Mouse (Mus musculus) erythroblast, adult 5-6 weeks (primary cell): ENCODE results near the gene Sars. TPM values are rescaled to one million over a fixed set of nuclear protein-coding genes. Genes with fewer than 3 reads are reported as not detected.

ENCODE experiments used
- ATAC-seq: replicated peaks from 2 replicates; pipeline ENCODE4 v1.8.0; 2016; ENCODE audit warnings: moderate number of reproducible peaks, mild to moderate bottlenecking, moderate TSS enrichment, inconsistent platforms; ENCODE audit not compliant: poor library complexity, low FRiP score, severe bottlenecking
- total RNA-seq, 2 experiments: library from RNA; stranded (forward) in 1 of 2; stranded (reverse) in 1 of 2; fragments of 150-400 nt in 1 of 2; fragments of 200-764, 138-1000 nt in 1 of 2; gene quantifications; 2 replicates each; pipeline versions ENCODE4 v1.2.3 to v1.2.4; 2015 to 2017; ENCODE audit warnings: low replicate concordance in 2 of 2

Gene Sars
- total RNA-seq, 2 experiments from 2014 or later, result 20.4 to 143 TPM

GRCm38 (mm10) chr3:108401692-108402527, 43.1 kb downstream of the Sars start:
- peak; percentile 78 for ATAC-seq

GRCm38 (mm10) chr3:108400442-108400841, 44.6 kb downstream of the Sars start:
- no peak for ATAC-seq

- ATAC-seq, result no peak
These were observed 46.7 kb downstream of the Sars start for GRCm38 (mm10) chr3:108398281-108398680.

- ATAC-seq, result no peak
These were observed 52.2 kb downstream of the Sars start for GRCm38 (mm10) chr3:108392793-108393192.

DNA sequence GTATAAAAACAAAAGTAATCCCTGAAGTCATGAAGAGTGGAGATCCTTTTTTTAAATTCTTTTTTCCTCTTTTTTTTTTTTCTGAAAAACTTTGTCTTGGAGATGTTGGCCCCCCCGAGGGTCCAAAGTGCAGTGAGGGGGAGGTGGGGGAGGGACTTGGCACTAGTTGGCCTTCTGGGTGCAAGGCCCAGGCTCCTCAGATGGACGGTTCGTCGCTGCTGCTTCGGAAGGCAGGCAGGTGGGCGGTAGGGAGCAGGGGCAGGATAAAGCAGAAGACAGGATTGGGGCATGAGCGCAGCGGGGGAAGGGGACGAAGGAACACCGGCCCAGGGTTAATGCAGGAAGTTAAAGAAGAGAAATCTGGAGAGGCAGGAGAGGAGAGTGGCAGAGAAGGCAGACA, 52.7 kb downstream of the Sars start:
- no peak for ATAC-seq

DNA sequence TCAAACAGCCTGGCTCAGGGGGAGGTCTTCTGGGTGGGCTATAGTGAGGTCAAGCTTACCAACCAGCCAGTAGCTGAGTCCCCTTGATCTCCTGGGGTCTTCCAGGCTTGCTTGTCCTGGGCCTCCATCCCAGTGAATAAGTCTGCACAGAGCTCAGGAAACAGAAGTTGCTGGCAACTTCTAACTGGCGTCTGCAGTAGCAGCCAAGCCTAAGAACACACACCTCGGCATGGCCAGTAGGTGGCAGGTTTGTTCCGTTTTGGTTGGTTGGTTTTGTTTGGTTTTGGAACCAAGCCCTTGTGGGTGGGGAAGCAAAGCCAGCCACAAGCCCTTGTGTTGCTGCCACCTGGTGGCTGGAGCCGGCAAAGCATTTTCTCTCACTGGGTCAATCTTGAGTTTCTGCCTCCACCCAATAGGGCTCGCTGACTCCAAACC, 55.9 kb downstream of the Sars start:
- ATAC-seq, result peak; percentile 89

- ATAC-seq, result no peak
These were observed 58.8 kb downstream of the Sars start for GRCm38 (mm10) chr3:108386186-108386585.

GRCm38 (mm10) chr3:108384425-108384824, 60.6 kb downstream of the Sars start:
- ATAC-seq, result no peak

GRCm38 (mm10) chr3:108383485-108384354, 61.3 kb downstream of the Sars start, which contains the start of gene Psrc1:
Psrc1 (plus strand) TSS chr3:108383839.
- ATAC-seq, result peak; percentile 91

DNA sequence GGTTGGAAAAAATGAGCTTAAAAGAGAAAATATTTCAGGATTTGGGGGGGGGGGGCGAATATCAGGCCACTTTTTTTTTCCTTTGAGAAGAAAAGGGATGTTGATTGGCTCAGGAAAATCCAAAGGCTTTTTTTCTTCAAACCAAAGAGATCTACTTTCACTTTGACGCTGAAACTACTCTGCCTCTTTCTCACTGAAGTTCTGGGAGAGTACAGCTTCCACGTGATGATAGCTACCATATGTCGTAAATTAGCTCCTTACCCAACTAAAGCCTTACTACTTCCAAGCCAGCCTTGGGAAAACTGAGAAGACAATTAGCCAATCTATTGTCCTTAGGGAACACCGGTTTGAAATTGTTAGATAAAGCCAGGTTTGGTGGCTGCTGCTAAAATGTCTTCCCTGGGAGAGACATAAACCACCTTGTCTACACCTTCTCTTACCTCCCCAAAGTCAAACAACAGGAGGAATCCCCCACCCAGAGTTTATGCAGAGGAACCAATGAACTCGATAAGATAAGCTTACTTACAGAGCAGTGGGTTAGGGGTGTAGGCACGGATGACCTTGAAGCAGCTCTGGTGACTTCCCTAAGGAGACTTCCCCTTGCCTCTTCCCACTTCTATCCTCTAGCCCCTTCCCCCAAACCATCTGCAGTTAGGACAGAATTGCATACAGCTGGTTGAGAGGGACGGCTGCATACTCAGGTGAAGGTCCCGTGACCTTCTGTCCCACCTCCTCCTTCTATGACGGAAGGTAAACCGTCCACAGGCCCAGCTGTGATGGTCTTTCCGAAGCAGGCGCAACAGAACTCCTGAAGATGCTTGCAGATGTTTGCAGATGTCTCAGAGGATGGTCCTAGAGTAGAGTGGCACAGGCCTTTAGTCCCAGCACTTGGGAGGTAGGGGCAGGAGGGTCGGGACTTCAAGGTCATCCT, 62.8 kb downstream of the Sars start:
- no peak for ATAC-seq

GRCm38 (mm10) chr3:108380695-108381094, 64.3 kb downstream of the Sars start:
- no peak for ATAC-seq

- no peak for ATAC-seq
These were observed 65.9 kb downstream of the Sars start for GRCm38 (mm10) chr3:108378875-108379663.

Other genes with a start within 250 kb of the Sars start
- gene Cyb561d1, start 244.0 kb downstream of the Sars start, total RNA-seq (2015; ENCODE audit: low replicate concordance), result 0.63 and 1.3 TPM in 2 replicates
- gene Cyb561d1, start 244.0 kb downstream of the Sars start, total RNA-seq (2017; ENCODE audit: low replicate concordance), result 1.1 and 1.7 TPM in 2 replicates
- 0.58 and 0.84 TPM in 2 replicates for gene Atxn7l2, start 234.3 kb downstream of the Sars start, total RNA-seq (2015; ENCODE audit: low replicate concordance)
- gene Atxn7l2, start 234.3 kb downstream of the Sars start, total RNA-seq (2017; ENCODE audit: low replicate concordance), result 0.56 and 1.4 TPM in 2 replicates
- not detected in 2 replicates for gene Sypl2, start 218.6 kb downstream of the Sars start, total RNA-seq (2015; ENCODE audit: low replicate concordance)
- gene Sypl2, start 218.6 kb downstream of the Sars start, total RNA-seq (2017; ENCODE audit: low replicate concordance), result not detected in 2 replicates
- 39.8 and 54.5 TPM in 2 replicates for gene Psma5, start 188.3 kb downstream of the Sars start, total RNA-seq (2015; ENCODE audit: low replicate concordance)
- 49.6 and 55.6 TPM in 2 replicates for gene Psma5, start 188.3 kb downstream of the Sars start, total RNA-seq (2017; ENCODE audit: low replicate concordance)
- 16.7 and 20.3 TPM in 2 replicates for gene Sort1, start 161.1 kb downstream of the Sars start, total RNA-seq (2015; ENCODE audit: low replicate concordance)
- 12.4 and 18.3 TPM in 2 replicates for gene Sort1, start 161.1 kb downstream of the Sars start, total RNA-seq (2017; ENCODE audit: low replicate concordance)
- not detected in 2 replicates for gene Mybphl, start 80.3 kb downstream of the Sars start, total RNA-seq (2015; ENCODE audit: low replicate concordance)
- gene Mybphl, start 80.3 kb downstream of the Sars start, total RNA-seq (2017; ENCODE audit: low replicate concordance), result not detected in 2 replicates
- gene Psrc1, start 61.4 kb downstream of the Sars start, total RNA-seq (2015; ENCODE audit: low replicate concordance), result 4.4 and 5.9 TPM in 2 replicates
- gene Psrc1, start 61.4 kb downstream of the Sars start, total RNA-seq (2017; ENCODE audit: low replicate concordance), result 9.5 and 14.1 TPM in 2 replicates
- not detected in 2 replicates for gene Celsr2, start 29.7 kb downstream of the Sars start, total RNA-seq (2015; ENCODE audit: low replicate concordance)
- 0.14 TPM in 1 of 2 replicates, not detected in the other for gene Celsr2, start 29.7 kb downstream of the Sars start, total RNA-seq (2017; ENCODE audit: low replicate concordance)
- not detected in 2 replicates for gene 1700013F07Rik, start 88.9 kb upstream of the Sars start, total RNA-seq (2015; ENCODE audit: low replicate concordance)
- not detected in 2 replicates for gene 1700013F07Rik, start 88.9 kb upstream of the Sars start, total RNA-seq (2017; ENCODE audit: low replicate concordance)
- gene 5330417C22Rik, start 91.3 kb upstream of the Sars start, total RNA-seq (2015; ENCODE audit: low replicate concordance), result not detected in 2 replicates
- not detected in 2 replicates for gene 5330417C22Rik, start 91.3 kb upstream of the Sars start, total RNA-seq (2017; ENCODE audit: low replicate concordance)
- 3.8 and 4.8 TPM in 2 replicates for gene Tmem167b, start 117.3 kb upstream of the Sars start, total RNA-seq (2015; ENCODE audit: low replicate concordance)
- 18.3 and 21.7 TPM in 2 replicates for gene Tmem167b, start 117.3 kb upstream of the Sars start, total RNA-seq (2017; ENCODE audit: low replicate concordance)
- 2.9 and 3.5 TPM in 2 replicates for gene Taf13, start 126.5 kb upstream of the Sars start, total RNA-seq (2015; ENCODE audit: low replicate concordance)
- gene Taf13, start 126.5 kb upstream of the Sars start, total RNA-seq (2017; ENCODE audit: low replicate concordance), result 4.7 and 14.1 TPM in 2 replicates
- 2.5 and 3.3 TPM in 2 replicates for gene Wdr47, start 146.1 kb upstream of the Sars start, total RNA-seq (2015; ENCODE audit: low replicate concordance)
- 2.0 and 2.6 TPM in 2 replicates for gene Wdr47, start 146.1 kb upstream of the Sars start, total RNA-seq (2017; ENCODE audit: low replicate concordance)
- gene Clcc1, start 208.7 kb upstream of the Sars start, total RNA-seq (2015; ENCODE audit: low replicate concordance), result 7.9 and 13.4 TPM in 2 replicates
- gene Clcc1, start 208.7 kb upstream of the Sars start, total RNA-seq (2017; ENCODE audit: low replicate concordance), result 19.9 and 23.7 TPM in 2 replicates